Mouse (Mus musculus) midbrain, postnatal 0 days (tissue): ENCODE measurements around the gene Gdf10. TPM values are rescaled to one million over a fixed set of nuclear protein-coding genes. Genes with fewer than 3 reads are reported as not detected.

ENCODE experiments used
- ATAC-seq: fragments of 200-750 bp; cut with Nextera tagmentation; 2 replicates; pipeline ENCODE4 v1.8.0; 2017; ENCODE audit warnings: moderate number of reproducible peaks, mild to moderate bottlenecking, moderate TSS enrichment, moderate library complexity; ENCODE audit not compliant: low FRiP score
- DNase-seq: peaks from one replicate; pipeline ENCODE4 v3.0.0-alpha.2; 2015; ENCODE audit warnings: low spot score
- H3K27ac ChIP-seq: fragments of 300-500 bp; sonication (generic); 2 replicates; pipeline ENCODE4 v1.5.1; 2014; ENCODE audit warnings: low read depth, mild to moderate bottlenecking, low read length, mixed read lengths
- H3K27me3 ChIP-seq: fragments of 300-500 bp; sonication (generic); 2 replicates; pipeline ENCODE4 v1.6.1; 2014; ENCODE audit warnings: low read length, control low read depth, mixed read lengths; ENCODE audit not compliant: insufficient read depth
- H3K36me3 ChIP-seq: fragments of 300-500 bp; sonication (generic); 2 replicates; pipeline ENCODE4 v1.6.1; 2014; ENCODE audit warnings: low read length, control low read depth, mixed read lengths; ENCODE audit not compliant: insufficient read depth
- H3K4me1 ChIP-seq: fragments of 300-500 bp; sonication (generic); 2 replicates; pipeline ENCODE4 v1.6.1; 2014; ENCODE audit warnings: mild to moderate bottlenecking, control low read depth, antibody characterized with exemption, low read length, mixed read lengths; ENCODE audit not compliant: insufficient read depth
- H3K4me2 ChIP-seq: fragments of 300-500 bp; sonication (generic); 2 replicates; pipeline ENCODE4 v1.6.1; 2014; ENCODE audit warnings: low read depth, mild to moderate bottlenecking, low read length, mixed read lengths; ENCODE audit not compliant: poor library complexity, severe bottlenecking
- H3K4me3 ChIP-seq: fragments of 300-500 bp; sonication (generic); 2 replicates; pipeline ENCODE4 v1.5.1; 2014; ENCODE audit warnings: low read depth, mild to moderate bottlenecking, low read length, moderate library complexity
- H3K9ac ChIP-seq: fragments of 300-500 bp; sonication (generic); replicated peaks from 2 replicates; pipeline ENCODE4 v1.6.1; 2014; ENCODE audit warnings: mild to moderate bottlenecking, low read length, moderate library complexity, mixed read lengths; ENCODE audit not compliant: poor library complexity, severe bottlenecking
- H3K9me3 ChIP-seq: fragments of 300-500 bp; sonication (generic); 2 replicates; pipeline ENCODE4 v1.6.1; 2016; ENCODE audit warnings: low read length, control low read depth
- CTCF ChIP-seq: IDR thresholded peaks from 2 replicates; pipeline ENCODE4 v1.5.1; 2016; ENCODE audit warnings: antibody characterized with exemption, mild to moderate bottlenecking
- WGBS: fragments of 180-500 bp; shearing (Covaris S2); extraction: QIAGEN DNeasy Blood & Tissue Kit; methylation state at CpG from one replicate; pipeline ENCODE4 v1.1.7; 2014; 5-methylcytosine and 5-hydroxymethylcytosine counted together
- polyA plus RNA-seq: library from polyadenylated mRNA; unstranded; fragments of >200 nt; fragmentation: Nextera tagmentation; extraction: Ambion mirVana; gene quantifications from 2 replicates; pipeline ENCODE4 v1.2.1, GENCODE M21; 2015
- total RNA-seq: library from RNA; depleted of rRNA; stranded (reverse); fragments of >200 nt; gene quantifications from 2 replicates; pipeline ENCODE4 v1.2.3, GENCODE M21; 2014; rRNA removed

Gdf10 gene
- total RNA-seq (5.3 and 13.3 TPM in 2 replicates), polyA plus RNA-seq (3.2 and 3.7 TPM in 2 replicates)

DNA sequence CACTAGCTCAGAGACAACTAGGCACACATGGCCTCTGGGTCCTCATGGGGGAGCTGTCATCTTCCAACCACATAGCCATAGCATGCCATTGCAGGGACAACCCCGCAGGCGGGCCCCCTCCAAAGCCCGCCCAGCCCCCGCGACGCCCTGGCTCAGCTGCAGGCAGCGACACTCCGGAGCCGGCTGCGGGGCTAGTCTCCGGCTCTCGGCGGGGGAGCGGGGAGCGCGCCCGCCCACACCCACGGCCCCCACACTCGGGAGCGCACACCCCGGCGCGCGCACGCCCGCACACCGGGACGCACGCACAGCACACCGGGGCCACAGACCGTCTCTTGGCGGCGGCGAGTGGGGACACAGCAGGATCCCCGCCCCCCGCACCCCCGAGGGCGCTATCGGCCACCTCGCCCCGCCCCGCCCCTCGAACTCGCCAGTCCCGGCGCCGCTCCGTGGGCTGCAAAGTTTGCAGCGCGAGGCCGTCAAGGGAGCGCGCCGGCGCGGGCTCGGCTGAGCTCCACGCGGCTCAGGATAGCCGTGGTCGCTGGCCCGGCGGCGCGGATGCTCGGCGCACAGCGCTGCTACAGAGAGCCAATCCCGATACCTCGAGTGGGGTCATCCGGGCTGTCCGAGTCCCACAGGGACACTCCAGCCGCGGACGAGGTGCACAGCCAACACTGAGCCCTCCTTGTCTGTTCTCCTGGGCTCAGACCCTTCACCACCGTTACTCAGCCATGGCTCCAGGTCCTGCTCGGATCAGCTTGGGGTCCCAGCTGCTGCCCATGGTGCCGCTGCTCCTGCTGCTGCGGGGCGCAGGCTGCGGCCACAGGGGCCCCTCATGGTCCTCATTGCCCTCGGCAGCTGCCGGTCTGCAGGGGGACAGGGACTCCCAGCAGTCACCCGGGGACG, at the start of gene Gdf10:
Gdf10 (plus strand) TSS at position 420 of the 903 bp plus-strand sequence.
- Histone ChIP-seq H3K9ac (peak within 1 kb of the TSS; percentile 55), H3K4me2 (peak within 1 kb of the TSS; percentile 98), H3K4me3 (peak within 1 kb of the TSS; percentile 60), H3K4me1 (no peaks in the 10 kb centered on the region; the same call in 1 of the 2 replicates), H3K9me3 (no peaks in the 10 kb centered on the region), H3K36me3 (no peaks in the 10 kb centered on the region), H3K27ac (no peak within 1 kb of the TSS), H3K27me3 (peaks cover 22% of the 10 kb centered on the region)
- ATAC-seq = peak; percentile 63
- TF ChIP-seq CTCF = peak; percentile 39; the same call in 1 of the 2 replicates
- DNase-seq = peak; percentile 49
- under 1% methylated on average over 68 of the region's 85 CpGs for WGBS

DNA sequence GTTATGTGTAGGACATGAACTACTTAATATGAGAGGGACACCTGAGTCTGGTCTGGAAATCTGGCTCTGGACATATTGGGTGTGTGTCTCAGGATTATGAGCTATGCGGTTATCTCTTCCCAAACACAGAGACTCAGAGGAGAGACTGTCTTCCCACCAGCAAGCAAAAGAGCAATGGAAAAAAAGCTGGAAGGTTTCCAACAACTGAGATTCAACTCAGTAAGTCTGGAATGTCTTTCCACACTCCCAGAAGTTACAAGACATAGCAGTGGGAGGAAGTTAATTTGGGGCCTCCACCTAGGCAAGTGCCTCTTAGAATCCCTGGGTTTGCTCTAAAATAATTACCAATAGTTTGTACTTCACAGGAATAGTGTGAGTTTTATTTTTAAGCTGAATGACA, 44.6 kb upstream of the Gdf10 start:
- no peaks in the 10 kb centered on the region for H3K27me3 ChIP-seq
- no peak for TF ChIP-seq CTCF
- H3K36me3 ChIP-seq = no peaks in the 10 kb centered on the region
- no peak for DNase-seq
- no peak overlapping the region for H3K4me2 ChIP-seq
- no peak overlapping the region for H3K9ac ChIP-seq
- H3K9me3 ChIP-seq = no peaks in the 10 kb centered on the region
- H3K27ac ChIP-seq = no peak overlapping the region
- H3K4me1 ChIP-seq = no peaks in the 10 kb centered on the region
- H3K4me3 ChIP-seq = no peak overlapping the region
- ATAC-seq = no peak
- 89% methylated on average over 1 of the region's 1 CpGs for WGBS

DNA sequence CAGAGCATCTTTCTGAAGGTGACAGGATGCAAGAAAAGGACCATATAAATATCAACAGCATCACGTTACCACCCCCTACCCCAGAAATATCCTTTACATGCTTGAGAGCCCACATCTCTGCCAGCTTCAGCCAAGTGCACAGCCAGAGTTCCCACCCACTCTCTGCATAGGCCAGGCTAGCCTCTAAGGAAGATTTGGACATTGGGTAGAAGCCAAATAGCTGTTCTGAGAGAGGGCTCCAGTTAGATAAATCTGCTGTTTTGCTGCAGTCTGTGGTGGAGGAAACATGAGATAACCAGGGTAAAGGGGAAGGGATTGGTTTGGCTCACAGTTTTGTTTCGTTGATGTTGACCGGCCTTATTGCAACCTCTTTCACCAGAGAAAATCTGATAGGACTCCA, 43.2 kb upstream of the Gdf10 start:
- ATAC-seq = no peak
- WGBS = 94% methylated on average over 3 of the region's 3 CpGs
- DNase-seq = no peak
- no peaks in the 10 kb centered on the region for H3K36me3 ChIP-seq
- H3K9me3 ChIP-seq = no peaks in the 10 kb centered on the region
- H3K4me1 ChIP-seq = no peaks in the 10 kb centered on the region
- no peaks in the 10 kb centered on the region for H3K27me3 ChIP-seq
- H3K4me3 ChIP-seq = no peak overlapping the region
- no peak overlapping the region for H3K27ac ChIP-seq
- no peak overlapping the region for H3K9ac ChIP-seq
- no peak for TF ChIP-seq CTCF
- no peak overlapping the region for H3K4me2 ChIP-seq

DNA sequence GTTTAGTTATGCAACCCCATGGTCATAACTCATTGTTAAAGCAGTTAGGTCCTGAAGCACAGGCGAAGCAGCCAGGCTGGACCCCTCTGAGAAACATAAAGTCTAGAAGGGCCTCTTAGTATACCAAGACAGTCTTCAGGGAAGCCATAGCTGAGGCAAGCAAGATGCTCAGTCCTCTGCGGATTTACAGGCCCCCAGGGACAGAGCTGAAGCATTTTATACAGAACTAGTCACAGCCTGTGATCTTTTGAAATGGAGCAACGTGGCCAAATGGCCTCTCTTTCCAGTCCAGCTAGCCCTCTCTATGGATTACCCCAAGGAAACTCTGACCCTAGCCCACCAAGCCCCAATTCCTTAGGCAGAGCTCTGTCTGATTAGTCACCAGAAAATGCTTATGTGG, 41.9 kb upstream of the Gdf10 start:
- 78% methylated on average over 3 of the region's 3 CpGs for WGBS
- DNase-seq (no peak), ATAC-seq (no peak)
- H3K9me3 ChIP-seq = no peaks in the 10 kb centered on the region
- H3K9ac ChIP-seq = no peak overlapping the region
- H3K36me3 ChIP-seq = no peaks in the 10 kb centered on the region
- H3K4me1 ChIP-seq = no peaks in the 10 kb centered on the region
- H3K4me3 ChIP-seq = no peak overlapping the region
- no peaks in the 10 kb centered on the region for H3K27me3 ChIP-seq
- TF ChIP-seq CTCF = no peak
- H3K4me2 ChIP-seq = no peak overlapping the region
- H3K27ac ChIP-seq = no peak overlapping the region

DNA sequence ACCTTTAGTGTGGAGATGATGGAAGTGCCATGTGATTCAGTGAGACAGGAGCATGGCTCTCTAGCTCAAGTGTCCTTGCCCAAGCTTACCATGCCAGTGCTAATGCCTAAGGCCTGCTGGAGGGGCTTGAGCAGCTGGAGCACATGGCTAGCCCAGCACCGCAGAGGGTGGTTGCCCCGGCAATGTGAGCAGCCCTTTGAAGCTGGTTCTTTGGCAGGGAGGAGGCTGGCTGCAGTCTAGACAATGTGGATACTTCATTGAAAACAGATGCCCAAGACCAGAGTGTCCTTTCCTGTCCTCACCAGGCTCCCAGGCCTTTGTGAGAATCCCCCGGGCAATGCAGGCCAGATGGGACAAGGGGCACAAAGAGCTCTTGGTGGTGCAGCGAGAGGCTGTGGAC, 40.3 kb upstream of the Gdf10 start:
- Histone ChIP-seq H3K36me3 (no peaks in the 10 kb centered on the region), H3K4me3 (no peak overlapping the region), H3K27ac (no peak overlapping the region), H3K9ac (no peak overlapping the region), H3K4me1 (no peaks in the 10 kb centered on the region), H3K27me3 (no peaks in the 10 kb centered on the region), H3K4me2 (no peak overlapping the region), H3K9me3 (no peaks in the 10 kb centered on the region)
- ATAC-seq (peak; percentile 60), DNase-seq (peak; percentile 55)
- TF ChIP-seq CTCF = no peak
- WGBS = 61% methylated on average over 4 of the region's 4 CpGs

DNA sequence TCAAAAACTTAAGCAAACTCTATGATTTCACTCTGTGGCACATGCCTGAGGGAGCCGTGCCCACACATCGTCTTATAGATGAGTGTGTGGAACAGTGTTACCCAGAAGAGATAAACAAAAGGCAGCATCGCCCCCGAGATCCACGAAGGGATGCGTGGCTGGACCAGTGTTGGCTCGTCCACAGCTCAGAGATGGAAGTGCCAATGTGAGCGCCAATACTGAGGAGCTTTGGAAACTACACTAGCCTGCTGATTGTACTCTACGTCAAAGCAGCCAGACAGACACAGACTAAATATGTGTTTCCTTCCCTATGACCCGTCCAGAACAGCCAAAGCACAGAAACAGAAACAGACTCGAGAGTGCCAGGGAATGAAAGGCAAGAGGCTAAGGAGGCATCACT, 37.9 kb upstream of the Gdf10 start:
- no peak for TF ChIP-seq CTCF
- no peak overlapping the region for H3K4me3 ChIP-seq
- no peaks in the 10 kb centered on the region for H3K27me3 ChIP-seq
- H3K9ac ChIP-seq = no peak overlapping the region
- WGBS = 83% methylated on average over 11 of the region's 11 CpGs
- H3K36me3 ChIP-seq = no peaks in the 10 kb centered on the region
- no peaks in the 10 kb centered on the region for H3K9me3 ChIP-seq
- no peak for ATAC-seq
- H3K27ac ChIP-seq = no peak overlapping the region
- no peak overlapping the region for H3K4me2 ChIP-seq
- no peak for DNase-seq
- no peaks in the 10 kb centered on the region for H3K4me1 ChIP-seq
